Mouse (Mus musculus): Measurements from ENCODE around the gene Parvg. TPM values are rescaled to one million over a fixed set of nuclear protein-coding genes. Genes with fewer than 3 reads are reported as not detected.

Parvg gene
- total RNA-seq, 4 experiments from 2014 or later: 23.8 to 34.0 (median 31.7) TPM

DNA sequence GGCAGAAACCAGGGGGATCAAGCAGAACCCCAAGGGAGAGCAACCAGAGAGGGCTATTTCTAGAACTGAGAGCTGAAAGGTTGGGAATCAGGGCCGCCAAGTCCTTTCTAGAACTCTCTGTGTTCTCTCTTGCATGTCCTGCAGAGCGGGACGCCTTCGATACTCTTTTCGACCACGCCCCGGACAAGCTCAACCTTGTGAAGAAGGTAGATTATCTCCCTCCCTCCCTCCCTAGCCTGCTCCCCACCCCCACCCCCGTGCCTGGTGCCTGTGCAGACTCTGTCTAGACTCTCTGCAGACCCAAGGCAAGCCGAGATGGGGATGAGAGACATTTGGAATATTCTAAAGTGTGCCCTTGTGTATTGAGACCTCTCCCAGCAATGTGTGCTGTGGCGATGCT is 20.6 kb upstream of the Parvg start:
- DNase-seq (ENCODE audit: low spot score in 2 of 2): no peak

DNA sequence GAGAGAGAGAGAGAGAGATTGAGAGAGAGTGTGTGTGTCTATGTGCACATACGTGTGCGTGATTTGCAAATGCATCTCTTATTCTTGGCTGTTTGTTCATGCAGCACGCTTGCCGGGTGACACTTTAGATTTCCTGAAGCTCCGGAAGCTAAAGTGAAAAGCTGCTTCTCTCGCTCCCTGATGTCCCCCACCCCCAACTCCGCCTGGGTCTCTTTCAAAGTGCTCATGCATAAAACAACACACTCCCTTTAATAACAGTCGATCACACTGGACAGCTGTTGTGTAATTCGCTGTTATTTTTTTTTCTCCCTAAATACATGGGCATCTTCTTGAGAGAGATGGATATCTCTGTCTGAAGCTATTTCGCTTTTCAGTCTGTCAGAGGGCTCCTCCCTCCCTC is 18.5 kb upstream of the Parvg start:
- no peak for DNase-seq (ENCODE audit: low spot score in 2 of 2)

DNA sequence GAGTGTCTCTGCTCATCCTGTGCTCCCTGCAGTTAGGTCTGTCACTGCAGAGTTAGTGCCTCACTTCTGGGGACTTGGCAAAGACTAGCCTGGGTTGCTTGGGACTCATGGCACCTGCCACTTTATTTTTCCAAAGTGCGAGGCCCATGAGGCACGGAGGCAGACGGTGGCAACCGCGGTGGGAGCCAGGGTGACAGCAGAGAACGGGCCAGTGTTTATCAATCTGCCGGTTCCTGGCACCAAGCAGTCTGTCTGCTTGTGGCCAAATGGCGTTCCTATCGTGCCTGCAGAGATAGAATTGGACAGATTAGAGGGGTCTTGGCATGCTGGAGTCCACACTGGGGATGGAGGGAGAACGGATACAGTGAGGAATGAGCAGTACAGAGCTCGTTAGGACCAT is 13.6 kb upstream of the Parvg start:
- DNase-seq (ENCODE audit: low spot score in 2 of 2): peak in 1 of 2 experiments; percentile 44

DNA sequence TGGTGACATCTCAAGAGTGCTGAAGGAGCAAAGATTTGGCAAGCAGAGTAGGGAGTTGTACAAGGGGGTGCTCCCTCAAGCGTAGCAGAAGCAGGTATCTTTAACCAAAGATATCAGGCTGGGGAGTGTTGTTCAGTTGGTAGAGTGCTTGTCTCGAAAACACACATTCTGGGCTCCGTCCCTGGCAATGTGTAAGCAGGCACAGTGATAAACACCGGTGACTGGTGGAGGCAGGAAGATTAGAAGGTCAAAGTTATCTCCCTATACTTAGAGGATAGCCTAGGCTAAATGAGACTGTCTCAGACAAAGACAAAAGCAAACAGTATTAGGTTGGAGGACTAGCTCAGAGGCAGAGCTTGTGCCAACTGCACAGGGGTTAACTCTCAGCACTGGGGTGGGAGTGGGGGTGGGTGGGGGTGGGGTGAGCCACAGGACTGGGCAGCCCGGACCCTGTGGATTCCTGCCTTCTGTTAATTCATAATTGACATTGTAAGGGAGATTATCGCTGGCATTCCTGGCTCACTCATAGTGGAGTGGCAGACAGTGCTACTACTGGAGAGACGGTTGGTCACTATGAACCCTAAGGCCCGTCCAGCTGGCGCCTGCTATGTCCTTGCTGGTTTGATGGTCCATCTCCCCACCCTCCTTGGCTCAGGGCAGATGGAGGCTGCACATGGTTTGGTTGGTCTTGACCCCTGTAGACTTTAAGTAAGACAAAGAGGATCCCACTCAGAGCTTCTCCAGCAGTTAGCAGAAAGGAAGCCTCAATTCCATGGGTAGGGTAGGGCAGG is 12.3 kb upstream of the Parvg start:
- no peak for DNase-seq (ENCODE audit: low spot score in 2 of 2)

DNA sequence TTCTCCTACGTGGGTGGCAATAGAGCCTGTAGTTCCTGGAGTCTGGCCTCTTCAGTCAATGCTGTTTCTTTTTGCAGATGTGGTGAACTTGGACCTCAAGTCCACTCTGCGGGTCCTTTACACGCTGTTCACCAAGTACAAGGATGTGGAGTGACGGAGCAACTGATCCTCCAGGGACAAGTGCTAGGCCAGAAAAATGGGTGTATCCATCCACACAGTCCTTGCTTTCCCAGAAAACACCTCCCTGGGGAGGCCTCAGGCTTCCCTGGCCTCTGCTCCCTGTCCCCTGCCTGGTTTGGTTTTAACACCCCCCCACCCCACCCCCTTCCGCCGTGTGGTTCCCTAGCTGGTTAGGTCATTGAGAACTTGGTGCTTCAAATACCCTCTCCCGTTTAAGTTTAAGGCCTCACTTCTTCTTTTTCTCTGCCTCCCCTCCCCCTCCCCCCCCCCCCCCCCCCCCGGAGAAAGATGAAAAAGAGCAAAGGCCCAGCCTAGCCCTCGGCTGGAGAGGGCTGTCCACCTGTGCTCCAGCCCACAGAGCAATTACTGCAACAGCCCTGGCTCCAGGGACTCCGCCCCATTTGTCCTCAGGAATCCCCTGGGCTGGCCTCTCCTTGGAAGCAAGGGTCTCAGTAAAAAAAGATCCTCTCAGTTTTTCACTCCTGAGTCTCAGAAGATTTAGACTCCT is 10.8 kb upstream of the Parvg start:
- DNase-seq (ENCODE audit: low spot score in 2 of 2): no peak

DNA sequence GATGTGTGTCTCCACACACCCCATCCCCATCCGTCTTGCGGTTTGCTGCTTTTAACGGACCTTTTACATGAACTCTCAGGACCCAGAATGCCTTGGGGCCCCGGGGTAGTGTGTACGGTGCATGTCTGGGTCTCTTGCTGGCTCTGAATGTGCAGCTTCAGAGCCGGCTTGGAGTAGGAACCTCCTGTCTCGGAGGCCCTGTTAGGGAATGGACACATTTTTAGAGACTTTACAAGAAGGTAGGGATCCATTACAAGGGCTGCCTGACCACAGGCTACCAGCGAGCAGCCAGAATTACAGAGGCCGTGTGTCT is 10.3 kb upstream of the Parvg start:
- no peak for DNase-seq (ENCODE audit: low spot score in 2 of 2)

DNA sequence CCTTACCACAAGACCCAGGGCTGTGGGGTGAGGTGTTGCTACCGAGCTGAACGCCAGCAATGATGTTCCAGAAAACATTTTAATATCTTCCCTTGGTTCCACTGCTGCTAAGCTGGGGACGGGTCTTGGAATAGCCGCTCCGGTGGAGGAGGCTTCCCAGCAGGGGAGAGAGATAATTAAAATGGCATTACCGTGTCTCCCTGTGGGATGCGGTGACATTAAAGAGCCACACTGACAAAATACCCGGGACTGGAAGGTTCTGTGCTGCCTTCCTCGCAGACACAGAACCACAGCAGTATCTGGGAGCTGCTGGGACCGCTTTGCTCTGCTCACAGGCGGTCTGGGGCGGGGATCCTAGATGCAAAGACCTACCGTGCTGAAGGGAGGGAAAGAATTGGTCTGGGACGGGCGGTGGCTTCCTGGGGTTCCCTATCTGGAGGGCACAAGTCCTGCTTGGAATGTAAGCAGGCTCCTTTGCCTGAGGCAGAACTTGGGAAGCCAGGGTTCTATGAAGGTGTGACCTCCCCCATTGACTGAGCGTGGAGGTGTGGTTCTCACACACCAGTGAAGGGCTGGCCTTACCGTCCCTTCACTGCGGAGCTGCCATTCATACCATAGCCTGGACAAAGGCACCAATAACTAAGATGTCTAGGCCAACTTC is 9.3 kb upstream of the Parvg start:
- DNase-seq (ENCODE audit: low spot score in 2 of 2): no peak

DNA sequence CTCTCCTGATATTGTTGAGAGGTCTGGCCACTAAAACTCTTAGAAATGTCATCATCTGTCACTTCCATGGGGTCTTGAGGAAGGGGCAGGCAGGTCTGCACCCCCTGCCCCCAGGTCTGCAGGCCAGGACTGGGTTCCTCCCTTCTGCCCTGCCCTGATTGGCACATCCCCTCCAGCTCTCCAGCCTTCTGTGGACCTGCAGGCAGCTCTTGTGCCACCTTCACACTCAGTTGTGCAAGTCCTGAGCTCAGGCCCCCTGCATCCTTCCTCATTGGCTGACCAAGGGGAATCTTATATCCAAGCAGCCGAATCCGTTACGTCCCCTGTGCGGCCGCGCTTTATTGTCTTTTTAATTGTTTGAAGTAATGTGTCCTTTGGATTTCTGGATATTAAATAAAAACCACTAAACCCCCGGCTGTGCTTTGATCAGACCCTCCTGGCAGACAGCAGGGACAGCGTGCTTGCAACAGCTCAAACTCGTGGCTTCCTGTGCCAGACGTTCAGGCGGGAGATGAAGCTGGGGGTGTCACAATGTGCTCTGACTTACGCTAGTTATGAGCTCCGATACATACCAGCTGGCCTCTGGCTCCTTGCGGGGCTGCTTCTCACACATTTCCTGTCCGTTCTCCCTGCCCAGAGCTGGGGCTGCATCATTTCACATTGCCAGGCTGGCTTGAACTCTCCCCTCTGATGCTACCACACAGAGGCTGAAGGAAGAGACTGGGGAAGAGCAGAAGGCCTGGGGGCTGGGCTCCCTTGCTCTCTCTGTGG is 8.4 kb upstream of the Parvg start:
- DNase-seq (ENCODE audit: low spot score in 2 of 2): peak; percentile 62 to 63

DNA sequence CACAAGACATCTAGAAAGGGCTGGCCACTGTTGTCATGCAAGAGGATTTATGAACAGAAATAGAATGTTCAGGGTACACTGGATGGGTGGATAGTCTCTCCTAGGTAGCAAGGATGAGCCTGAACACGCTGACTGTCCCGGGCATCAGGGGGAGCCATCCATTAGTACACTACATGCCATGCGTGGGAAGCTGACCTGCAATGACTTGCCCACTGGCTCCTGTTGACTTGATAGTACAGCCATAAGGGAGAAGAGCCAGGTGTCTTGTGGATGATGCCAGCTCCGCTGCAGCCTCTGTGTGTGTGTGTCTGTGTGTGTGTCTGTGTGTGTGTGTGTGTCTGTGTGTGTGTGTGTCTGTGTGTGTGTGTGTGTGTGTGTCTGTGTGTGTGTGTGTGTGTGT is 4.4 kb upstream of the Parvg start:
- no peak for DNase-seq (ENCODE audit: low spot score in 2 of 2)

DNA sequence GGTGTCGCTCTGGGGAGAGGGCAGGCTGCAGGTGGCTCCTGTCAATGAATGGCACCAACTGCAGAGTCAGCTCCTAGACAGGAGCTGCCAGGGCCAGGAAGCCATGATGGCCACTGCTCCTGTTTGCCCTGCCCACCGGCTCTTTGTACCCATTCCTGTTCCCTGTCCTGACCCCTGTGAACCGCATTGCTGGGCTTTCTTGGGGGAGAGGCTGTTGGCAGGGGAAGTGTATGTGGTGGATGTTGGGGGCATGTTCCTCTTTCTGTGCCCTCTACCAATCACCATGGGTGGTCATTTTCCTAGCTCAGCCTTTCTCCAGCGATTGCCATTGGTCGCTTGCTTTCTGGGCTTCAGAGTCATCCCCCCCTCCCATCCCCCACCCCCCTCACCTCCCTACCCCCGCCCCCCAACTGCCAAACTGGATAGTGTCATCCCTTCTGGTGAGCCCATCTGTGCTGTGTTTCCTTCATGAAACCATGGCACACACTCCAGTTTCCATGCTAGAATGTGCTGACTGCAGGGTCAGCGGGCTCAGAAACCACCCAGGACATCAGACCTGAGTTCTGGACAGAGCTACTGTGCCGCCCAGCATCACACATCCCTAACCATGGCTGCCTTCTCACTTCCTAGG is 2.2 kb upstream of the Parvg start:
- no peak for DNase-seq (ENCODE audit: low spot score in 2 of 2)

DNA sequence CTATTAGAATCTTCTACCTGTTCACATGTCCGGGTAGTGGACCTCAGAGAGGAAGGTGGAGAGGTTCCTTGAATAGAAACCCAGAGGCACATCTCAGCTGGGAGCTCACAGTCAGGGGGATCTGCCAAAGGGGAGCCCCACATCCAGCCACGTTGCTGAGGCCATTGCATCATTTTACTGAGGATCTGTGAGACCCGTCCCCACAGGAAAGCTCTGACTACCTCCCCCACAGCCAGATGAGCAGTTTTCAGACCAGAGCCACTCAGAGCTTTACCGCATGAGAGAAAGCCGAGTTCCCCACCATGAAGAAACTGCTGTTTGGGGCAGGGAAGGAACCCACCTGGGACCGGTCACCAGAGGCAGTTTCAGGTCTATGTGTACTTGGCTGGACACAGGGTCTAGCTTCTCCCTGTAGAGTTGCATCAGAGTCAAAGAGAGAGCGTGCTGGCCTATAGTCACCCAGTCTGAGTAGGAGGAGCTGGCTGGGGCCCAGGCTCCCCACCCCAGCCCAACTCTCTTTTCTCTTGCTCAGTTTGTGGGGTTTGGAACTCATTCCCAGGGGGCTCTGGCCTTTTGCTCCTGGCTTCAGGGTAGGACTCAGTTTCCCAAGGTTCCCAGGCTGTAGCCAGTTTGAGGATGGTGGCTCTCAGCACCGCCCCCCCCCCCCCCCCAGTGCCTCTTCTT is 1.2 kb downstream of the Parvg start:
- no peak for DNase-seq (ENCODE audit: low spot score in 2 of 2)

DNA sequence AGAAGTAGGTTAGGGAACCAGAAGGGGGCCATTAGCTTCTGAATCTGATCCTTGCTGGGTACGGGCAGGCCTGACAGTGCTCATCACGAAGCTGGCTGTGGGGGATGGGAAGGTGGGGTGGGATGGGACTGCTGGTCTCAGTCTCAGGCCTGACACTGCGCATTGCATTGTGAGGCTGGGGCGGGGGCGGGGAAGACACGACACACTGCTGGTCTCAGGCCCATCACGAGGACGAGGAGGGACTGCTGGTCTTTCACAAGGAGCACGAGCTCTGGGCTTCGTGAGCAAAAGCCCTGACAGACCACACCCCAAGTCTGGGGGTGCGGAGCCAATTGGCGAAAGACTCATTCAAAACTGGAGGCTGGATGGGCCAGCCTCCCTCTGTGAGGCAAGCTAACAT is 1.9 kb downstream of the Parvg start:
- DNase-seq (ENCODE audit: low spot score in 2 of 2): no peak

DNA sequence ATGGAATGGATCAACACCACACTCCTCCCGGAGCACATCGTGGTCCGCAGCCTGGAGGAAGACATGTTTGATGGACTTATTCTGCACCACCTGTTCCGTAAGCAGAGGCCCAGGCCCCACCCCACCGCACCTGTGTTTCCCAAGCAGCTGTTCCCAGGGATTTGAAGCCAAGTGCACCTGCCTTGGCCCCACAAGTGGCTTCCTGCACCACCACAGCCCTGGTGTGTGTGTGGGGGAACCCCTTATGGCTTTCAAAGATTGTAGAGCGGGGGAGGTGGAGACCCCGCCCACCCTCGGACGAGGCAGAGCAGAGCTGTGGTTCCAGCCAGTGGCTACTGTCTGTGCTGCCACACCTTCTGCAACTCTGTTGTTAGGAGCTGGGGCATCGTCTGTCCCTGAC is 5.0 kb downstream of the Parvg start:
- no peak for DNase-seq (ENCODE audit: low spot score in 2 of 2)

DNA sequence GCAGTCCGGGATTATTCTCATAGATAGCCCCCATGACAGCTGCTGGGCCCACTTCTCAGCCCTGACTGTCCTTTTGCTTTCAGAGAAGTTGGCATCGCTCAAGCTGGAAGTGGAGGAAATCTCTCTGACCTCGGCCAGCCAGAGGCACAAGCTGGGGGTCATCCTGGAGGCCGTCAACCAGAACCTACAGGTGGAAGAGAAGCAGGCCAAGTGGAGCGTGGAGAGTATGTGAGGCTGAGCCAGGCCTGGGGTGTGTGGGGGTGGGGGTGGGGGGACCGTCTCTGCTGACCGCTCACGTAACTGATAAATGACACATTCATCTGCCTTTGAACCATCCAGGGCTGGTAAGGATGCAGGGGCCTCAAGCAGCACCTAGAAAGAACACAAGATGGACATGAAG is 6.1 kb downstream of the Parvg start:
- no peak for DNase-seq (ENCODE audit: low spot score in 2 of 2)

DNA sequence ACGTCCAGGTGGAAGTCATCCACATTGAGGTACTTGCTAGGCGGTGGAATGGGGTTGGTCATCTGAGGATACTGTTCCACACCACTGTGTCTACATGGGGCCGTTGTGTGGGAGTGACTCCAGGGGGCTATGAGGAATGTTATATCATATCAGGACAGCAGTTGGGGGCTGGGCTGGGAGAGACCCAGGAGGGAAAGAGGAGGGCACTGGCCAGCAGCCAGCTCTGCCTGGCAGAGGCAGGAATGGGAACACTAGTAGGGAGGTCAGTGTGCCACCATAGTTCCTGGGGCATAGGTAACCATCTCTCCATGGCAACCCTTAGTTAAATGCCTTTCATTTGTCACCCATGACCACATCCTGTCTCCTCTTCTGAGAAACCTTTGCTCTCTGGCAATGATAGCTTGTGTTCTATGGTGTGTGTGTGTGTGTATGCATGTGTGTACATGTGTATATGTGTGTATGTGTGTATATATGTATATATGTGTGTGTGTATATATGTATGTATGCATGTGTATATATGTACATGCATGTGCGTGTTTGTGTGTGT is 7.3 kb downstream of the Parvg start:
- DNase-seq (ENCODE audit: low spot score in 2 of 2): no peak

DNA sequence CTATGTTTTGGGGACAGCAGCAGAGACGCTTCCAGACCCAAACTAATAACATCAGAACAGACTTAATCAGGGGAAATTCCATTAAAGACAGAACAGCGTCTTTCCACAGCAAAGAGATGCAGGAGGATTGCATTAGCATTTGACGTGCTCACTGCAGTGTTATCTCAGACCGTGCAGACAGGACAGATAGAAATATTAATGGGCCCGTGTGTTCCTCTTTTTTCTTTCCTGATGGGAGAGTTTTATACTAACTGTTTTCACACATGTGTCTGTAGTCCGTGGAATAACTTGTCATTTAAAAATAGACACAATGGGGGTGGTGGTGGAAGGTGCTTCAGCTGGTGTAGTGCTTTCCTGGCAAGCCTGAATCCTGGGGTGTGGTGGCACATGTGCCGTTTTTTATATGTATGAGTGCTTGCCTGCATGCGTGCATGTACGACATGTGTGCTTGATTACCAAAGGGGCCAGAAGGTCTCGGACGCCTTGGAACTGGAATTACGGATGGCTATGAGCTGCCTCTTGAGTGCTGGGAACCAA is 12.5 kb downstream of the Parvg start:
- DNase-seq (ENCODE audit: low spot score in 2 of 2): peak in 1 of 2 experiments; percentile 41

DNA sequence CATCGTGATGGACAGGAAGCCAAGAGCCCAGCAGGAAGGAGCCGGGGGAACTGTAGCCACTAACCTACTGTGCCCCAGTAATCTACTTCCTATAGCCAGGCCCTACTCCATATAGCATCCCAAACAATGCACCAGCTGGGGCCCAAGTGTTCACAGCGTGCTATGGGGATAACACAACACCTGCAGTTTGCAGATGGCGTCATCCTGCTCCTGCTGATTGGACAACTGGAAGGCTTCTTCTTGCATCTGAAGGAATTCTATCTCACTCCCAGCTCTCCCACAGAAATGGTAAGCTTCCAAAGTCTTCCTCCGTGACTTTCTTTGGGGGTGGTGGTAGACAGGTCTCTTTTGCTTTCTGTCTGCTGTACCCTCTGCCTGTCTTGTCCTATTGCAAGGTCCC is 13.8 kb downstream of the Parvg start:
- no peak for DNase-seq (ENCODE audit: low spot score in 2 of 2)

DNA sequence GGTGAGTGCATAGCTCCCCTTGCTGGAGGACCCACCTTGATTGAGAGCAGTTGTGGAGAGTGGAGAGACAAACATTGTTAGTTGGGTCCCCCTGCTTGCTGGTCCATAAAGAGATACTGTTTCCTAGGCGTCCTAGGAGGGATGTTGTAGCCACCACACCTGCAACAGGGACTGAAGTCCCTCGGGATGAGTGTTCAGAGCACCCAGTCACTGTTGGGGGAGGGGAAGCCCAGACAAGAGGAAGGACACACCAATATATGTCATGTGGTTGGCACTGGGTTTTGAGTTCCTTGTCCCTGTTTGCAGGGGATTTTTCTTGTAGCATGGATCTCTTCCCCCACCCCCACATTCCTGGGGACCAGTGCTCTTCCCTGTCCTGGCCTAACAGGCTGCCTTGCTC is 17.1 kb downstream of the Parvg start:
- DNase-seq (ENCODE audit: low spot score in 2 of 2): no peak

DNA sequence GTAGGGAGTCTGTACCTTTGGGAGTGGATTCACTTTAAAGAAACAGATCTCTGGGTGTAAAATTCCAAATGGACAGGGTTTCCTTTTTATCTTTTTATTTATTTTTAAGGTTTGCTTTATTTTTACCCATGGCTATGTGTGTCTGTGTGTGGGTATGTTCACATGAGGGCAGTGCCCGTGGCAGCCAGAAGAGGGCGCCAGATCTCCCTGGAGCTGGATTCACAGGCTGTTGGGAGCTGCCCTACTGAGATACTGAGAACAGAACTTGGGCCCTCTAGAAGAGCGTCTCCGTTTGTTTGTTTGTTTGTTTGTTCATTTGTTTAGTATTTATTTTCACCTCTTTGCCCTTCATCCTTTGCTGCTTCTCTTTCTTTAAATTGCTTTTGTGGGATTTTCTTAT is 24.9 kb downstream of the Parvg start:
- no peak for DNase-seq (ENCODE audit: low spot score in 2 of 2)

Data from layer of hippocampus, adult 8-10 months (tissue).